Mouse (Mus musculus) hindbrain, embryonic 12.5 days (tissue): Measurements from ENCODE around the gene Slc35f6. TPM values are rescaled to one million over a fixed set of nuclear protein-coding genes. Genes with fewer than 3 reads are reported as not detected.
"Not testable (repeated sequence)": the region's sequence is repeated elsewhere in the genome, so short reads cannot be mapped to it uniquely, and the experiment has no call there.

ENCODE experiments used
- ATAC-seq: fragments of 200-750 bp; cut with Nextera tagmentation; 2 replicates; pipeline ENCODE4 v1.8.0; 2017; ENCODE audit warnings: moderate TSS enrichment; ENCODE audit not compliant: low FRiP score
- H3K27ac ChIP-seq: fragments of 300-500 bp; sonication (generic); 2 replicates; pipeline ENCODE4 v1.5.1; 2016; ENCODE audit warnings: mild to moderate bottlenecking
- H3K27me3 ChIP-seq: fragments of 300-500 bp; sonication (generic); 2 replicates; pipeline ENCODE4 v1.6.1; 2016; ENCODE audit warnings: mild to moderate bottlenecking
- H3K36me3 ChIP-seq: fragments of 300-500 bp; sonication (generic); 2 replicates; pipeline ENCODE4 v1.6.1; 2016; ENCODE audit warnings: mild to moderate bottlenecking
- H3K4me1 ChIP-seq: fragments of 300-500 bp; sonication (generic); 2 replicates; pipeline ENCODE4 v1.6.1; 2016
- H3K4me2 ChIP-seq: fragments of 300-500 bp; sonication (generic); replicated peaks from 2 replicates; pipeline ENCODE4 v1.6.1; 2016; ENCODE audit warnings: mild to moderate bottlenecking
- H3K4me3 ChIP-seq: fragments of 300-500 bp; sonication (generic); 2 replicates; pipeline ENCODE4 v1.5.1; 2016; ENCODE audit warnings: mild to moderate bottlenecking
- H3K9ac ChIP-seq: fragments of 300-500 bp; sonication (generic); 2 replicates; pipeline ENCODE4 v1.6.1; 2016; ENCODE audit warnings: mild to moderate bottlenecking, moderate library complexity
- H3K9me3 ChIP-seq: fragments of 300-500 bp; sonication (generic); replicated peaks from 2 replicates; pipeline ENCODE4 v1.6.1; 2016; ENCODE audit warnings: mild to moderate bottlenecking
- WGBS: fragments of 180-500 bp; shearing (Covaris S2); methylation state at CpG from one replicate; pipeline ENCODE4 v1.1.7; 2016; 5-methylcytosine and 5-hydroxymethylcytosine counted together
- microRNA-seq: library from miRNA; unstranded; fragments of <30 nt; microRNA quantifications from one replicate; pipeline ENCODE4, GENCODE M21; 2017
- polyA plus RNA-seq: library from polyadenylated mRNA; unstranded; fragments of >200 nt; fragmentation: Nextera tagmentation; extraction: Ambion mirVana; gene quantifications from 2 replicates; pipeline ENCODE4 v1.2.1, GENCODE M21; 2016

The Slc35f6 gene
- polyA plus RNA-seq, 1 experiment from 2014 or later: 28.2 TPM

GRCm38 (mm10) chr5:30681970-30682369 lies 34.2 kb downstream of the Slc35f6 start:
- no peaks in the 10 kb centered on the region for H3K4me1 ChIP-seq
- H3K4me2 ChIP-seq: no peak overlapping the region
- no peak for ATAC-seq
- no peaks in the 10 kb centered on the region for H3K9me3 ChIP-seq
- no peaks in the 10 kb centered on the region for H3K27me3 ChIP-seq
- H3K4me3 ChIP-seq: no peak overlapping the region
- H3K9ac ChIP-seq: no peak overlapping the region
- WGBS: 84% methylated on average over 5 of the region's 5 CpGs
- H3K36me3 ChIP-seq: no peaks in the 10 kb centered on the region; the same call in 1 of the 2 replicates
- H3K27ac ChIP-seq: no peak overlapping the region

DNA sequence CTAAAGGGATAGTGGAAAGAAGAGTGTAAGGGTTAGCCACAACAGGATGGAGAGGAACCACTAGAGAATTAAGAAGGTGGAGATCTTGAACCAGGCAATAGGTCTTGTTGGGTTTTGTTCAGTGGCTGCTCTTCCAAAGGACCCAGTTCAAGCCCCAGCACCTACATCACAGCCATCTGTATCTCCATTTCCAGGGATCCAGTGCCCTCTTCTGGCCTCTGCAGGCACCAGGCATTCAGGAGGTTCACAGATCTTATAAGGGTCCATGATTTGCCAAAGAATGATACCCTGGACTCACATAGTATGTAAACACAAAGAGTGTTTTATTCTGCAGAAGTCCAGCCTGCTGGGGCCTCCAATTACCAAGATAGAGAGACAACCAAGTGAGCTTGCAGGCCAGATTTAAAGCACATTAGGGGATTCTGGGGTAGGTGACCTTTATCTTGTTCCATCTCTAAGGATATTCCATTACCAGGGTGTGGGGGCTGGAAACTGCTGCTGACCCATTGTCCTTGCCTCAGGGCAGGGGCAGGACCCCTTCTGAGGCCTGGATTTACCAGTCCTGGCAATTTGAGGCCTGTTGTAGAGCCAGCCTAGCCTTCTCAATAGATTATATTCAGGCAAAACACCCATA lies 35.4 kb downstream of the Slc35f6 start:
- Histone ChIP-seq H3K4me2 (no peak overlapping the region), H3K4me3 (no peak overlapping the region), H3K4me1 (no peaks in the 10 kb centered on the region), H3K27me3 (no peaks in the 10 kb centered on the region), H3K27ac (no peak overlapping the region), H3K36me3 (no peaks in the 10 kb centered on the region), H3K9me3 (no peaks in the 10 kb centered on the region), H3K9ac (no peak overlapping the region)
- ATAC-seq: no peak

GRCm38 (mm10) chr5:30683993-30684392 lies 36.3 kb downstream of the Slc35f6 start:
- H3K4me1 ChIP-seq: no peaks in the 10 kb centered on the region
- no peaks in the 10 kb centered on the region for H3K36me3 ChIP-seq
- no peak overlapping the region for H3K4me2 ChIP-seq
- H3K9me3 ChIP-seq: no peaks in the 10 kb centered on the region
- H3K4me3 ChIP-seq: no peak overlapping the region
- no peak for ATAC-seq
- H3K27me3 ChIP-seq: no peaks in the 10 kb centered on the region
- no peak overlapping the region for H3K27ac ChIP-seq
- WGBS: 78% methylated on average over 3 of the region's 3 CpGs
- no peak overlapping the region for H3K9ac ChIP-seq

DNA sequence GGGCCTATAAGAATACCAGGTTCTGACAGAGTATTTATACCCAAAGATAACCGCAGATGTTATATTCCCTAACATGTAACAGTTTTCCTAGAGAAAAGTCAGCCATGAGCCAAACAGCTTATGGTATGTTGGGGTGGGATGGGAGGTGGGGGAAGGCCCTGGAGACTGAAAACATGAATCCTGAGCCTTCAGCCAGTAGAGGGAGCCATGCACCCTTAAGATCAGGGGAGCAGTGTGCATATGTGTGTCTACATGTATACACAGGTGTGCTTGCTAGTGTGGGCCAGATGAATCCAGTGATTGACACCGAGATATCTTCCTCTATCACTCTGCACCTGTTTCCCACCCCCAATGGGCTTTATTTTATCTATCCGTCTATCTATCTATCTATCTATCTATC lies 39.0 kb downstream of the Slc35f6 start:
- Histone ChIP-seq H3K4me3 (no peak overlapping the region), H3K4me2 (no peak overlapping the region), H3K27me3 (no peaks in the 10 kb centered on the region), H3K9me3 (no peaks in the 10 kb centered on the region), H3K4me1 (no peaks in the 10 kb centered on the region), H3K9ac (no peak overlapping the region), H3K27ac (no peak overlapping the region), H3K36me3 (no peaks in the 10 kb centered on the region)
- no peak for ATAC-seq
- 58% methylated on average over 3 of the region's 3 CpGs for WGBS

GRCm38 (mm10) chr5:30700361-30701000 lies 52.7 kb downstream of the Slc35f6 start:
- H3K27ac ChIP-seq: no peak overlapping the region
- 0 out of 2 replicates have a peak, but pooled peaks cover 4% of the 10 kb centered on the region for H3K4me1 ChIP-seq
- no peak for ATAC-seq
- no peaks in the 10 kb centered on the region for H3K9me3 ChIP-seq
- H3K4me3 ChIP-seq: no peak overlapping the region
- no peak overlapping the region for H3K4me2 ChIP-seq
- no peaks in the 10 kb centered on the region for H3K36me3 ChIP-seq
- WGBS: 76% methylated on average over 8 of the region's 8 CpGs
- no peak overlapping the region for H3K9ac ChIP-seq
- 0 out of 2 replicates have a peak, but pooled peaks cover 4% of the 10 kb centered on the region for H3K27me3 ChIP-seq

DNA sequence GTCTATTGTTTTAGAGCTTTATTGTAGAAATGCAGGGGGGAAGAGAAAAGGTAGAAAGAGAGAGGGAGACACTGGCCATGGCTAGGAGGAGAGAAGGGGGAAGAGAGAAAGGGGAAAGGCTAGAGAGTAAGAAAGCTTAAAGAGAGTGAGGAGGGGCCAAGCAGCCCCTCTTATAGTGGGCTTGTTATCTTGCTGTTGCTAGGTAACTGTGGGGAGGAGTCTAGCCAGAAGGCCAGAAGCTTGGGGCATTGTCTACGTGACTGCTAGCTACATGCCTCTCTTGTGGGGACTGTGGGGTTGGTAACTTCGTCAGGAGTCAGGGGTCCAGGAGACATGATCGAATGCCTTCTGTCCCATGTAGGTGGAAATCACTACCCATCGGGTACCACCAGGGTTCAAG lies 53.6 kb downstream of the Slc35f6 start:
- WGBS: 28% methylated on average over 4 of the region's 4 CpGs
- not testable (repeated sequence) for H3K27ac ChIP-seq

DNA sequence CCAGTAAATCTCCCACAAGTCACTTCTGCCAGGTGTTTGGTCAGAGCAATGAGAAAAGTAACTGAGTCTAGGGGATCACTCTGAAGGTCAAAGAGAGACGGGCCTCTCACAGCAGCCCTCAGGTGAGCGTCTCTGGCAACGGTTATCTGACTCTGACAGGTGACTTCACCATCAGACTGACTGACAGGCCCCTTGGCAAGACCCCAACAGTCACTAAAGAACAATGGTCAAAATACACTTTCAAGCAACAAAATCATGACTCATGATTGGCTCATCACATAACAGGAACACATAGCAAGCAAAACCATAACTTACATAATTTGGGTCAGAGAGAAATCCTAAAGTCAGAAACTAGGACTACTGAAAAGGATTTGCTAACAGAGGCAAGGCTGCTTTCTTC lies 54.1 kb downstream of the Slc35f6 start:
- Histone ChIP-seq H3K9ac (no peak overlapping the region), H3K27me3 (peaks cover 4% of the 10 kb centered on the region; the same call in 1 of the 2 replicates), H3K9me3 (no peaks in the 10 kb centered on the region), H3K4me2 (no peak overlapping the region), H3K27ac (no peak overlapping the region), H3K4me3 (no peak overlapping the region), H3K36me3 (no peaks in the 10 kb centered on the region), H3K4me1 (0 out of 2 replicates have a peak, but pooled peaks cover 4% of the 10 kb centered on the region)
- ATAC-seq: no peak
- WGBS: 85% methylated on average over 3 of the region's 3 CpGs

More for the DNA sequence above, 53.6 kb downstream of the Slc35f6 start:
- not testable (repeated sequence) for H3K9me3 ChIP-seq, H3K4me2 ChIP-seq, H3K27me3 ChIP-seq, H3K4me1 ChIP-seq, ATAC-seq, H3K36me3 ChIP-seq, H3K4me3 ChIP-seq, H3K9ac ChIP-seq

Small RNA genes lying within 50 kb of the gene (microRNA-seq; reads per million reads assigned to microRNA genes)
- not detected for gene Mir5625

Other genes with a start within 250 kb of the Slc35f6 start
- 0.82 and 1.1 TPM in 2 replicates for gene Otof, start 186.0 kb upstream of the Slc35f6 start, polyA plus RNA-seq
- 1.0 and 1.2 TPM in 2 replicates for gene 1700001C02Rik, start 181.9 kb upstream of the Slc35f6 start, polyA plus RNA-seq
- not detected in 2 replicates for gene Cib4, start 102.1 kb upstream of the Slc35f6 start, polyA plus RNA-seq
- 1.5 and 1.6 TPM in 2 replicates for gene Kcnk3, start 59.8 kb upstream of the Slc35f6 start, polyA plus RNA-seq
- 200 and 221 TPM in 2 replicates for gene Cenpa, start 18.8 kb downstream of the Slc35f6 start, polyA plus RNA-seq
- gene Dpysl5, start 63.6 kb downstream of the Slc35f6 start, polyA plus RNA-seq: 135 and 156 TPM in 2 replicates
- gene Mapre3, start 166.7 kb downstream of the Slc35f6 start, polyA plus RNA-seq: 73.1 and 81.0 TPM in 2 replicates
- gene Tmem214, start 220.1 kb downstream of the Slc35f6 start, polyA plus RNA-seq: 66.8 and 68.5 TPM in 2 replicates
- 32.4 and 36.9 TPM in 2 replicates for gene Agbl5, start 240.8 kb downstream of the Slc35f6 start, polyA plus RNA-seq